Mouse (Mus musculus) CD4-positive, CD25-positive, alpha-beta regulatory T cell, adult 9 weeks (primary cell): ENCODE data around the gene Ccdc90b. TPM values are rescaled to one million over a fixed set of nuclear protein-coding genes. Genes with fewer than 3 reads are reported as not detected.

Experiments
- polyA plus RNA-seq: library from polyadenylated mRNA; unstranded; fragments of 100-300 nt; shearing (Covaris generic); gene quantifications from one replicate; pipeline ENCODE4 v1.2.1, GENCODE M21; 2017

Gene Ccdc90b
- 19.0 TPM for polyA plus RNA-seq

DNA sequence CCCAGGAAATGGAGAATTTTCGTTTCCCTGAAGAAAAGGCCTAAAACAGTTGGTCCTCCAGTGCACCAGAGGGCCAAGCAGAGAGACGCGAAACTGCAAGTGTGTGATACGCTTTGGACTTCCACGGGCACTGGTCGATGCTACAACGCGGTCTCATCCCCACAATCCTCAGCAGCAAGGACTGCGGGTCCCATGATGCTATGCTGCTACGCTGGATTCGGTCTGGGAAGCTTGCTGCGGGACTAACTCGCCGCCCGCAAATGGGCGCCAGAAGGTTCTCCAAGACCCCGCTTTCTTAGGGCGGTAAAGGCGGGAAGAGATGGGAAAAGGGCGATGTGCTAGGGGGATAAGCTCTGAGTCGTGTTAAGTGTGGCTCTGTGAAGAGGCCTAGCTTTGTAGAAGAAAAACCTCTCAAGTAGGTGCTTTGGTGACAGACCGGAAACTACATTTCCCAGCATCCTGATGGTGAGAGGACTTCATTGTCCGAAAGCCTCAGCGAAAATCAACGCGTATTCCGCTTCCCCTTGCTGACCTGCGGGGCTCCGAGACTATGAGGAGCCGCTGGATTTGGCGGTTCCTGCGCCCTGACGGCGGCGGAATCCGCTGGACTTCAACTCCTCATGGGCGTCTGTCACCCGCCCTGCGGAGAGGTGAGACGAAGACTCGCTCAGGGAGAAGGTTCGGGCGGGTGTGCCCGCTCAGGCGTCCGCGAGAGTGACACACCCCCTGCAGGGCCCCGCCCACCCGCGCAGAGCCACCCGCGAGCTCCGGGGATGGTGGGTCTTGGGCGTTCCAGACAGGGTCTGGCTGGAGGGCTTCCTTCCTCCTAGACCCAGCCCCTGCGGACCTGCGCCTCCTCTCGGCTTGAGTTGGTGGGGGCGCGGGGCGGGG, at the start of gene Ccdc90b:
Gene Ccdc90b, plus strand, starts transcription at position 164 of the 891 bp plus-strand sequence.

Other genes with a start within 250 kb of the Ccdc90b start
- gene Ankrd42, start 76.0 kb downstream of the Ccdc90b start, polyA plus RNA-seq = 0.35 TPM
- gene Pcf11, start 108.8 kb downstream of the Ccdc90b start, polyA plus RNA-seq = 27.3 TPM
- gene Rab30, start 180.5 kb downstream of the Ccdc90b start, polyA plus RNA-seq = 0.15 TPM